ENCODE assay signal across 15 mouse cellular contexts in the genomic region with DNA sequence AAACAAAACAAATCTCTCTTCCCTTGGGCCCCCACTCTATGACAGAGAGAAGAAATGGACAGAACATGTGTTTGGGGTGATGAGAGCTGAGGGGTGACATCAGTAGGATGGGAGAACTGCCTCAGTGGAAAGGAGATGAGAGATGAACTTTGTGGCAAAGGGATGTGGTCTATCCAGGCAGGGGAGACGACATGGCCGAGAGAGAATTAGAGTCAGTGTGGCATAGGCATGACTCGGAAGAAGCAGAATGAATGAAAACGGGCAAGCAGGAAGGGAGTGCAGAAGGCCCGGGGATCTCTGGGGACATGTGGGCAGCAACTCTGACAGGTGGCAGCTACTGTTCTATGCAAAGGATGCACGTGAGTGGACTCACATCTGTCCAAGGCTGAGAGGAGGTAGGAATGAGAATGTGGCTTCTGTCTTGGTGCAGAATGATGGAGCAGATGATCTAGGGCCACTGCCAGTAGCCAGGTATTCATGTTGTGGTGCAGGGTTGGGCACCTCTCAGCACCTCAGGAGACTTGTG.
DNase-seq lines count a peak whose midpoint lies in the region; TF ChIP-seq lines count a peak whose summit lies in the region.
"Had no signal": no experiment of that assay in that cellular context is flagged by ENCODE, and none has a peak within 500 bp of the region (broad histone marks: within the 10 kb centered on the region; RNA-seq: fewer than 3 reads in every experiment).

No protein-coding gene starts in this region.

- H3K4me1 ChIP-seq in embryonic fibroblast, embryonic 13.5 days (ENCODE audit: control insufficient read depth, insufficient read depth, low read length): peaks cover 12% of the 10 kb centered on the region; the same call in 1 of the 2 replicates
- H3K4me1 ChIP-seq: embryonic facial prominence, embryonic 10.5 days; embryonic facial prominence, embryonic 15.5 days; midbrain, embryonic 13.5 days had no signal

- H3ac ChIP-seq in C2C12 (ENCODE audit: control insufficient read depth, insufficient read length, low read depth): no peak overlapping the region

- H3K79me2 ChIP-seq in C2C12 (ENCODE audit: control insufficient read depth, insufficient read depth): no peaks in the 10 kb centered on the region

- intact Hi-C loops in left cerebral cortex, adult 2 months (cut with DNase I): loop anchor here (10.0 kb wide), 1 partner anchor 130 kb away; no protein-coding TSS in a partner anchor
- intact Hi-C loops in left cerebral cortex, postnatal 10 days (cut with DNase I): no loop called here

- TF ChIP-seq CTCF in left cerebral cortex, adult 2 months (IDR thresholded peaks at IDR 0.05): no peak
- TF ChIP-seq CTCF in C2C12 (IDR thresholded peaks at IDR 0.05; ENCODE audit: control insufficient read depth, insufficient read depth, insufficient read length): no peak
- TF ChIP-seq CTCF in embryonic fibroblast, embryonic 13.5 days (IDR thresholded peaks at IDR 0.05; ENCODE audit: borderline replicate concordance, insufficient read depth, low read length): no peak

- DNase-seq in left cerebral cortex, adult 2 months (ENCODE audit: extremely low spot score in 1 of 2, low spot score in 2 of 2): no peak
- no peak for DNase-seq in left cerebral cortex, postnatal 10 days (ENCODE audit: extremely low spot score in 1 of 2, low spot score in 2 of 2)
- peak; percentile 69 for DNase-seq in 3T3-L1 (ENCODE audit: low read depth, low spot score)
- no peak for DNase-seq in embryo, embryonic 11 days
- DNase-seq in right cerebral cortex, postnatal 10 days (ENCODE audit: low spot score in 2 of 2): no peak
- no peak for DNase-seq in gastrocnemius, postnatal 4 days (ENCODE audit: low spot score in 2 of 2)
- DNase-seq: gastrocnemius, postnatal 10 days; kidney, adult 18-20 months had no signal

- no peaks in the 10 kb centered on the region for H3K79me3 ChIP-seq in C2C12 (ENCODE audit: low read depth)

- no peaks in the 10 kb centered on the region for H3K36me3 ChIP-seq in C2C12 (ENCODE audit: control insufficient read depth, insufficient read depth)
- H3K36me3 ChIP-seq: embryonic facial prominence, embryonic 10.5 days; embryonic facial prominence, embryonic 15.5 days; kidney, embryonic 15.5 days; limb, embryonic 12.5 days; midbrain, embryonic 13.5 days had no signal

- H3K27me3 ChIP-seq in C2C12 (ENCODE audit: control insufficient read depth, insufficient read depth, insufficient read length): no peaks in the 10 kb centered on the region
- H3K27me3 ChIP-seq: embryonic facial prominence, embryonic 15.5 days; kidney, embryonic 15.5 days; limb, embryonic 12.5 days; midbrain, embryonic 13.5 days had no signal

- peak overlapping the region; percentile 36; the same call in 1 of the 2 replicates for H3K27ac ChIP-seq in left cerebral cortex, adult 2 months
- peak overlapping the region; percentile 74 for H3K27ac ChIP-seq in embryonic fibroblast, embryonic 13.5 days (ENCODE audit: insufficient read depth, low read length)
- H3K27ac ChIP-seq: embryonic facial prominence, embryonic 10.5 days; embryonic facial prominence, embryonic 15.5 days; kidney, embryonic 15.5 days; limb, embryonic 12.5 days; midbrain, embryonic 13.5 days had no signal

- no peak overlapping the region for H3K4me3 ChIP-seq in left cerebral cortex, adult 2 months
- no peak overlapping the region for H3K4me3 ChIP-seq in C2C12 (ENCODE audit: insufficient read depth, poor library complexity, severe bottlenecking)
- H3K4me3 ChIP-seq in embryonic fibroblast, embryonic 13.5 days (ENCODE audit: insufficient read depth, low read length): no peak overlapping the region
- H3K4me3 ChIP-seq: embryonic facial prominence, embryonic 10.5 days; embryonic facial prominence, embryonic 15.5 days; kidney, embryonic 15.5 days; limb, embryonic 12.5 days; midbrain, embryonic 13.5 days had no signal

- TF ChIP-seq POLR2A in embryonic fibroblast, embryonic 13.5 days (IDR thresholded peaks at IDR 0.05; ENCODE audit: low read depth, low read length): no peak

TF ChIP-seq in C2C12, 6 proteins besides CTCF, POLR2A, EP300 and RAD21:
- TF ChIP-seq MYOG (IDR thresholded peaks at IDR 0.05; ENCODE audit: control insufficient read depth, extremely low read depth, insufficient read length): no peak
- TF ChIP-seq FOSL1 (IDR thresholded peaks at IDR 0.05; ENCODE audit: insufficient read depth, low read length, poor library complexity, severe bottlenecking): no peak
- TF ChIP-seq CEBPB (IDR thresholded peaks at IDR 0.05; ENCODE audit: low read depth): no peak
- no peak for TF ChIP-seq MAX (IDR thresholded peaks at IDR 0.05)
- TF ChIP-seq MYOD1 (IDR thresholded peaks at IDR 0.05; ENCODE audit: control insufficient read depth, insufficient read length, low read depth): peak; percentile 80
- TF ChIP-seq USF1 (IDR thresholded peaks at IDR 0.05; ENCODE audit: low read depth): no peak
